Mouse (Mus musculus) forebrain, embryonic 10.5 days (tissue): Measurements from ENCODE around the gene Calhm6. TPM values are rescaled to one million over a fixed set of nuclear protein-coding genes. Genes with fewer than 3 reads are reported as not detected.

ENCODE experiments used
- DNase-seq: peaks from one replicate; pipeline ENCODE4 v3.0.0-alpha.2; 2017; ENCODE audit warnings: low spot score; ENCODE audit errors: extremely low spot score
- H3K27ac ChIP-seq: fragments of 300-500 bp; sonication (generic); 2 replicates; pipeline ENCODE4 v1.5.1; 2016; ENCODE audit warnings: mild to moderate bottlenecking
- H3K27me3 ChIP-seq: fragments of 300-500 bp; sonication (generic); 2 replicates; pipeline ENCODE4 v1.6.1; 2016; ENCODE audit warnings: mild to moderate bottlenecking; ENCODE audit not compliant: poor library complexity, severe bottlenecking
- H3K36me3 ChIP-seq: fragments of 300-500 bp; sonication (generic); replicated peaks from 2 replicates; pipeline ENCODE4 v1.6.1; 2016; ENCODE audit warnings: mild to moderate bottlenecking, moderate library complexity
- H3K4me1 ChIP-seq: fragments of 300-500 bp; sonication (generic); 2 replicates; pipeline ENCODE4 v1.6.1; 2016
- H3K4me3 ChIP-seq: fragments of 300-500 bp; sonication (generic); 2 replicates; pipeline ENCODE4 v1.5.1; 2016; ENCODE audit warnings: mild to moderate bottlenecking, moderate library complexity
- H3K9me3 ChIP-seq: fragments of 300-500 bp; sonication (generic); 2 replicates; pipeline ENCODE4 v1.6.1; 2016; ENCODE audit warnings: mild to moderate bottlenecking, moderate library complexity
- WGBS: fragments of 180-500 bp; shearing (Covaris S2); methylation state at CpG from one replicate; pipeline ENCODE4 v1.1.7; 2016; 5-methylcytosine and 5-hydroxymethylcytosine counted together
- polyA plus RNA-seq: library from polyadenylated mRNA; unstranded; fragments of >200 nt; fragmentation: Nextera tagmentation; extraction: Ambion mirVana; gene quantifications from 2 replicates; pipeline ENCODE4 v1.2.1, GENCODE M21; 2016

Gene Calhm6
- 0.47 and 0.56 TPM in 2 replicates for polyA plus RNA-seq

DNA sequence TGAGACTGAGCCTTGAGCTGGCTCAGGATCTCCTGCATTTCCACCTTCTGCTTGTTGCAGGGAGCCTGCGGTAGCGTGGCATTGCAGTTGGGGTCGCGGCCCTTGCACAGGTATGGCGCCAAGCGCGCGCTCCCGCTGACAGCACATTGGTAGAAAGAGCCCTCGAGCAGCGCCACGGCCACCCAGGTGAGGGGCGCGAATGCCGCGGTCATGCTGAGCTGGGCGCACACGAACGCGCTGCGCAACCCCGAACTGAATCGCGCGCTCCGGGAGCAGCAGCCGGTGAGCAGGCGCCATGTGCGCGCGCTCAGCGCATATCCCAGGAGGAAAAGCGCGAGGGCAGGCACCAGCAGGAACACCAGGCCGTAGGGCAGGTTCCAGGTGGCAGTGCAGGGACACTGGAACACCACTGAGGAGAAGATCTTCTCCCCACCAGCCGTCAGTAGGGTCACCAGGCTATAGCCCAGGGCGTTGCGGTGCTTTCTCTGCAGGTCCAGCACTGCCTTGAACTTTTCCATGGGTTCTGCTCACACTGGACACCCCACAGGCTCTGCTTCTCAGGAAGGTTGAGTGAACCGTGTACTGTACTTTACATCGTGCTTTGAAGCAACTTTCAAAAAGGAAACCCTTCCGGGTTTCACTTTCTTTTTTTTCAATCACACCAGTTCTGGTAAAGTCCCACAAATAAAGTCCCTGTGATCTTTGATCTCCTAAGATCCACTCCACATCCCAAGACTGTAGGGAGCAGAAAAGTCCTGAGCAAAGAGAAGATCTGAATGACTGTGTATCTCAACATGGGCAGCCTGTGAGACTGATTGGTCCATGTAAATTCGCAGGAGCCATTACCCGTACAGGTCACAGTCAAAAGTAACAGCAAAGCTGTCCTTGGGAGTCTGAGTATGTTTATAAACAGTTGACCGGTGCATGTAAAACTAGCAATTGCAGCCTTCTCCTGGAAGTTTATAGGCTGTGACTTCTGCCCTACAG is at the start of gene Calhm6:
Calhm6 (minus strand) TSS at position 593 of the 987 bp plus-strand sequence.
- Histone ChIP-seq H3K4me3 (peak within 1 kb of the TSS; percentile 64), H3K27me3 (peaks cover 25% of the 10 kb centered on the region), H3K4me1 (peaks cover 12% of the 10 kb centered on the region), H3K9me3 (no peaks in the 10 kb centered on the region), H3K27ac (peak within 1 kb of the TSS; percentile 76), H3K36me3 (no peaks in the 10 kb centered on the region)
- 23% methylated on average over 44 of the region's 44 CpGs for WGBS
- peak; percentile 29 for DNase-seq

DNA sequence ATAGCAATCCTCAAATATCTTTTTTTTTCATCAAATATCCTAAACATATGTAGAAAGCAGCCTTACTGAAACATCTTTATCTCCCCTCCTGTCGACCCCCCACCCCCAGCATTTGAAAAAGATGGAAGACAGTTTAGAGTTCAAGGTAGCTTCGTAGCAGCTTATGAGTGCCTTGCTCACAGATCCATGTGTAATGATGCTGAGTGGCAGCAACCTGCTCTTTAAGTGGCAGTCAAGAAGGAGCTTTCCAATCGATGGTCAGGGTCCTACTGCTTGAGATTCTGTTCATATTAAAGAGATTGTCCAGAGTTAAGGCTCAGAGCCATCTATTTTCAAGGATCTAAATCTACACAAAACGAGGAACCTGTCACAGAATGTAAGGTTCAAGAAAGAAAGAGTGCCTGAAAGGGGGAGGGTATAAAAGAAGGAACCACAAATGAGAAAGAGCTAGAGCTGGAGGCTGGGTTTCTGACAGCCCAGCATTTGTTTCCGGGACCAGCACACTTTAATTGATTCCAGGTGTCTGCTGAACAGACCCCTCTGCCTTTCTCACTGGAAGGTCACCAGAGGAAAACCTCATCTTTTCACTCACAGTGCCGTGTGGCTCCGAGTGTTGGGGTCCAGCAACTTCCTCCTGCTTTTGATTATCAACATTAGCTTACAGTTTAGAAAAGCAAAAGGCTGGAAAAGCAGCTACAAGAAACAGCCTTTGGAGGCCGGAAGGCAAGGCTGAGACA is 48.3 kb upstream of the Calhm6 start:
- Histone ChIP-seq H3K9me3 (no peaks in the 10 kb centered on the region), H3K27me3 (no peaks in the 10 kb centered on the region), H3K36me3 (no peaks in the 10 kb centered on the region), H3K4me3 (no peak overlapping the region), H3K27ac (0 out of 2 replicates have a peak overlapping the region, but pooled peaks have one; percentile 11), H3K4me1 (peaks cover 9% of the 10 kb centered on the region)
- peak; percentile 25 for DNase-seq
- WGBS: 51% methylated on average over 8 of the region's 8 CpGs

DNA sequence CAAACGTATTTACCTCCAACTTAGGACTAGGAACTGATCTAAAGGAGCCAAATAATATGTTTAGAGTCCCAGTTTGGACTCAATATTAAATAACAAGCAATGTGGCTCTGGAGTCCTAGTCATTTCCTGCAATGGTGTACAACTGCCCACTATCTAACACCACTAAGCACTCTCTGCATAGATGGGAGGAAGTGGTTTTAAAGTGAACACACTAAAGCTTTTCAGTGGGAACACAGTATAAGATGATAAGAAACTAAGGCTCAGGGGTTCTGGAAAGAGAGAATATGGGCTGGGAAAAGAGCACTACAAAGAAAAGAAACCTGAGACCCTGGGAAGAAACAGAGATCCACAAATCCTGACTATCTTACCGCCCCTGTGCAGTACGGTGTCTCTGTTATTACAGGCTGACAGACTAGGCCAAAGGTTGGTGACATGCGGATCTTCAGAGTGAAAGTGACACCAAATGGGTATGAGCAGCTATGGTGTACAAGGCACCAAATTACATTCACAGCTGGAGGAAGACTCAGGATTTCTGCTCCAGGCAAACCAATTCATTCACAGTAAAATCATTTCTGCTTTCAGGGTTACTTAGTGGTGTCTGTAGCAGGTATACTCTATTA is 45.0 kb upstream of the Calhm6 start:
- H3K36me3 ChIP-seq: no peaks in the 10 kb centered on the region
- DNase-seq: no peak
- peaks cover 9% of the 10 kb centered on the region for H3K4me1 ChIP-seq
- no peak overlapping the region for H3K4me3 ChIP-seq
- H3K27me3 ChIP-seq: no peaks in the 10 kb centered on the region
- WGBS: 70% methylated on average over 4 of the region's 4 CpGs
- no peak overlapping the region for H3K27ac ChIP-seq
- no peaks in the 10 kb centered on the region for H3K9me3 ChIP-seq

DNA sequence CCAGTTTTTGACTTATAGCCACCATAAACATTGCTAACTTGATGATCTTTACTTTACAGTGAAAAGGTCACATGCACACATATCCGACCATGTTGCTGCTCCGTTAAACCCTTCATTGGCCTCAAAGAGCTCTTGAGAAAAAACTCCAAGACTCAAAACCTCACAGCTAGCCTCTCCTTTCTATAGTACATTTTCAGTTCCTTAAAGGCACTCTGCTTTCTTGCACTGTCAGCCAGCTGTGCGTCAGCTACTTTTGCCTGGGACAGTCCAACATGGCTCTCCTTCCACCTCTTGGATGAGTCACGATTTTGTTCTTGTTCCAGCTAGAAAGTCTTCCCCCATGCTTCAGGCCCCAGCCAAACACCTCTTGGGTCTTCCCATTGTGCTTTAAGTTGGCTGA is 43.9 kb upstream of the Calhm6 start:
- H3K4me3 ChIP-seq: no peak overlapping the region
- H3K9me3 ChIP-seq: no peaks in the 10 kb centered on the region
- no peak for DNase-seq
- peaks cover 9% of the 10 kb centered on the region for H3K4me1 ChIP-seq
- no peaks in the 10 kb centered on the region for H3K27me3 ChIP-seq
- WGBS: 95% methylated on average over 4 of the region's 4 CpGs
- H3K27ac ChIP-seq: no peak overlapping the region
- H3K36me3 ChIP-seq: no peaks in the 10 kb centered on the region

DNA sequence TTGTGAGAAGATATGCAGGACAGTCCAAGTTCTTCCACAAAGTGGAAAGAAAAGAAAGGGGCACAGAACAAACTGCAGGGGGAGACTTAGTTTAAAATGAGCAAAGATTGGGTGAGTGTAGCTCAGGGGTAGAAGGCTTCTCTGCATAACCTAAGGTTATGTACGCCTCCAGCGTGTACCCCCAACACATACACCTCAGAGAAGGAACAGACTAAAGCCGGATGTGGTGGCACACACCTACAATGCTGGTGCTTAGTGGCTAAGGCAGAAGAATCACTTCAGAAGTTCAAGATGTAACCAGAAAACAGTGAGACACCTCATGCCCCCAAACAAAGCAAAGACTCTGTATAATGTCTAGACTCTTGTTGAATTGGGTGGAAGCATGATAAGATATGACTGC is 43.4 kb upstream of the Calhm6 start:
- Histone ChIP-seq H3K9me3 (no peaks in the 10 kb centered on the region), H3K36me3 (no peaks in the 10 kb centered on the region), H3K27ac (no peak overlapping the region), H3K4me3 (no peak overlapping the region), H3K27me3 (no peaks in the 10 kb centered on the region), H3K4me1 (peaks cover 7% of the 10 kb centered on the region)
- WGBS: 93% methylated on average over 3 of the region's 3 CpGs
- DNase-seq: no peak

DNA sequence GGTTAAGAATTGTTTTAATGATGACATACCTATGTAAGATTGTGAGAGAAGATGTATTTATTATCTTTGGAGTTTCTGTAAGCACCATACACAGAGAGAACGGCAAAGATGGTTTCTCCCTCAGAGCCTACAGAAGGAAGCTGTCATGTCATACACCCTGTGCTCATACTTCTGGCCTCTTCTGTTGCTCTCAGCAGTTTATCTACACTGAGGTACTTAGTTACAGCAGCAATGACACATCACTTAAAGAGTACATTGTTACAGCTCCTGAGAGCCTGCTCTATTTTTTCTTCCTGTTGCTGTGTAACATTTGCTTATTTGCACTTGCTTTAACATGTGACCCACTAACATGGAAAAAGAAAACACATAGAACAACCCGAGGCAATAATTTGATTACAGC is 39.2 kb upstream of the Calhm6 start:
- no peak for DNase-seq
- H3K27ac ChIP-seq: no peak overlapping the region
- WGBS: 86% methylated on average over 2 of the region's 2 CpGs
- H3K27me3 ChIP-seq: no peaks in the 10 kb centered on the region
- no peaks in the 10 kb centered on the region for H3K4me1 ChIP-seq
- H3K9me3 ChIP-seq: no peaks in the 10 kb centered on the region
- peaks cover 10% of the 10 kb centered on the region for H3K36me3 ChIP-seq
- H3K4me3 ChIP-seq: no peak overlapping the region

DNA sequence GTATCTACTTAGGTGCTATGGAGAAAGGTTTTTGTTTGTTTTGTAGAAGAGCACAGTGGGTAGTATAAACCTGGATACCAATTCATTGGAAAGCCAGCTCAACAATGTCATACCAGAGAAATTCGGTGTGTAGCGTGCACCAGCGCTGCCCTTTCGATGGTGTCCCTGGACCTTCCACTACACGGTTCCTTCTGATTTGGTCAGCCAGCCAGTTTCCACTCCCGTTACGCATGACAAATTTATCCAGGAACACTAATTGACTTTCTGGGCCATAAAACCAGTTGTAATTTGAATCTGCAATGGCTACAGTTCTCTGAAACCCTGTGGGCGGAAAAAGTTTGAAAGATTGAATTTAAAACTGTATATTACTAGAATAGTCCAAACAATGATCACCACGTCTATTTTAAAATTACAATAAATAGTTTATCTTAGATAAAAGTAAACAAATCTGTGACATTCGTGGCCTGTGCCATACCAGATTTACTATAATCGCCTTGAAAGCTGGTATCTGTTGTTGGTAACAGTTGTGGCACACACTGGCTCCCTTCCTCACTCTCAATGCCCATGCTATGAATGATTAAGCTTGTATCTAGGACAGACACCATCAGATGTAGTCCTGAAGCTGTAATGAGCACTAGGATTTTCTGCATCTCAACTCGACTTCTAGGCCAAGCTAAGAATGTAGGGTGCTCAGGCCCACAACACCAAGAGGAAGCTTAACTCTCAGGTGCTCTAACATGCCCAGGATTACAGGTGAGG is 28.2 kb upstream of the Calhm6 start:
- DNase-seq: no peak
- 91% methylated on average over 12 of the region's 12 CpGs for WGBS
- H3K9me3 ChIP-seq: no peaks in the 10 kb centered on the region
- no peaks in the 10 kb centered on the region for H3K27me3 ChIP-seq
- peaks cover under 1% of the 10 kb centered on the region; the same call in 1 of the 2 replicates for H3K4me1 ChIP-seq
- no peak overlapping the region for H3K27ac ChIP-seq
- H3K36me3 ChIP-seq: peaks cover 32% of the 10 kb centered on the region
- no peak overlapping the region for H3K4me3 ChIP-seq

DNA sequence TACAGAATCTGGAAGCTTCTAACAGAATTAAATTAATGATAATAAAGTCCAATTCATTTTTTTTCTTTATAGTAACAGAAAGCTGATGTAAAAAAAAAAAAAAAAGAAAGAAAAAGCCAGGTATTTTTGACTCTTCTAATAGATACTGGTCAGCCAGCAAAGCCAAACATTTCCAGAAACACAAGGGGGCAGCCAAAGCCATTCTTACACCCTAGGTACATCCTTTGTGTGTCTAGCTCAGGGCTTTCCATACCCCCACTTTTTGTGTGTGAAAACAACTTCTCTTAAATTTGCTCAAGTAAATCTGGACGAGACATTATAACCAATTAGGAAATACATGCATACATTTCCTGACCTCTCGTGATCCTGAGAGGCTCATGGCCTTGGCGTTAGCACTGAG is 24.0 kb upstream of the Calhm6 start:
- Histone ChIP-seq H3K9me3 (no peaks in the 10 kb centered on the region), H3K4me3 (no peak overlapping the region), H3K36me3 (peaks cover 16% of the 10 kb centered on the region), H3K27me3 (no peaks in the 10 kb centered on the region), H3K4me1 (peaks cover 17% of the 10 kb centered on the region), H3K27ac (no peak overlapping the region)
- WGBS: 84% methylated on average over 3 of the region's 3 CpGs
- no peak for DNase-seq

DNA sequence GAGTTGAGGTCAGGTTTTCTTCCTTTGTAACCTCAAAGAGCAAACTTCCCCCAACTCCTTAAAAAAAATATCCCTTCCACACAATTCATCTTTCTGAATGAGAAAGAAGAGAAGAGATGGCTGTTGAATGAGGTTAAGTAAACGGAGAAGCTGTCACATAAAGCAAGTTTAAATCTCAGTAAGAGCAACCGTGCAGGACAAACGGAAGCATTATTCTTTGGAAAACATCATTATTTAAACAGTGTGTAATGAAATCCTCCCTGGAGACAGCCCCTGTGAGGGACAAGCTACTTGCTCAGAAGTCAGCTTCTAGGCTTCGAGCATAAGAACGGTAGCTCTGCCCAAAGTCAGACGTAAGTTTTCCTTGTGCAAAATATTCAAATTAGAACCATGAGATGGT is 22.7 kb upstream of the Calhm6 start:
- Histone ChIP-seq H3K27ac (no peak overlapping the region), H3K4me3 (no peak overlapping the region), H3K36me3 (peaks cover 16% of the 10 kb centered on the region), H3K9me3 (no peaks in the 10 kb centered on the region), H3K4me1 (peaks cover 17% of the 10 kb centered on the region), H3K27me3 (no peaks in the 10 kb centered on the region)
- DNase-seq: no peak
- 58% methylated on average over 6 of the region's 6 CpGs for whole genome bisulfite sequencing

DNA sequence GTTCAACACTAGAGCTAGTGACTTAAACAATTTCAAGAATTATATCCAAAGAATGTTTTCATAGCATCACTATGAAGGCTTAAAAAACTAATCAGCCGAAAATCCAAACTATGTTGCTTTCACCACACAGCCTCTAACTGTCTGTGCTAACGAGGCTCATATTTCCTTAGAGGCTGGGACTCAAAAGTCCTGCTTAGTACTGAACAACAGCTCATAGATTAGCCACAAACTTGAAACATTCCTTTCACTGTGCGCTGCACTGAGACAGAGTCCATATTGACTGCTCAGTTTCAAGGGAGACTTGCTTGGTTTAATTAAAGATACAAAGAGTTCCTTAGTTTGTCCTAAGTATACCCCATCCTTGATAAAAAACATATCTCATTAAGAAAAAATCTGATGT is 22.0 kb upstream of the Calhm6 start:
- Histone ChIP-seq H3K36me3 (peaks cover 16% of the 10 kb centered on the region), H3K27me3 (no peaks in the 10 kb centered on the region), H3K4me1 (peaks cover 17% of the 10 kb centered on the region), H3K9me3 (no peaks in the 10 kb centered on the region), H3K27ac (no peak overlapping the region), H3K4me3 (no peak overlapping the region)
- WGBS: 60% methylated on average over 3 of the region's 3 CpGs
- no peak for DNase-seq

DNA sequence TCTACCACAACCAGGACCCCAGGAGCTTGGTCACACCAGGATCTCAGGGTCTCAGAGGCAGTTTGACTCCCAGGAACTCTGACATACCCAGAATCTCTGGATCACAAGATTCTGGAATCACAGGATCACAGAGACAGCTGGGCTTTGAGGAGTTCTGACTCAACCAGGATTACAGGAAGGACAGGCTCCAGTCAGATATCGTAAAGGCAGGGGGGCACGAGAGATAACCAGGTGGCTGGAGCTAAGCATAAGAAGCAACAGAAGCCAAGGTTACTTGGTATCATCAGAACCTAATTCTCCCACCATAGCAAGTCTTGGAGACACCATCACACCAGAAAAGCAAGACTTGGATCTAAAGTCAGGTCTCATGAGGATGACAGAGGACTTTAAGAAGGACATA is 13.9 kb upstream of the Calhm6 start:
- H3K9me3 ChIP-seq: peaks cover 16% of the 10 kb centered on the region
- H3K27ac ChIP-seq: no peak overlapping the region
- 95% methylated on average over 2 of the region's 2 CpGs for WGBS
- no peaks in the 10 kb centered on the region for H3K36me3 ChIP-seq
- no peak for DNase-seq
- H3K4me1 ChIP-seq: no peaks in the 10 kb centered on the region
- no peaks in the 10 kb centered on the region for H3K27me3 ChIP-seq
- H3K4me3 ChIP-seq: no peak overlapping the region

DNA sequence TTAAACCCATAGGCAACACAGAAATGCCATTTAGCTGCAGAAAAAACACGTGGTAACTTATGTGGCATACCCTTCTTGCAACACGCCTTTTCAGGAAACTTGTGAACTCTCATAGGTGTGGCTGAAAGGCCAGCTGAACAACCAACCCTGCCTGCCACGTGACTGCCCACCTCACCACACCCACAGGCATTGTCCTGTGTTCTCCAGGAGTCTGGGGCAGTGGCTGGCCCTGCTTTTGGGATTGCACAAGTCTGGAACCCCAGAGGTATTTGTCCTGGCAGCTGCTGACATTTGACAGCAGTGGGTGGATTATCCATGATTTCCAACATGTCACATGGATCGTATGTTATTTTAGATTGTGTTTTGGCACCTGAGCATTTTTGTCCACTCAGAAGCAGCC is 12.0 kb upstream of the Calhm6 start:
- no peak for DNase-seq
- Histone ChIP-seq H3K4me3 (no peak overlapping the region), H3K36me3 (no peaks in the 10 kb centered on the region), H3K27me3 (no peaks in the 10 kb centered on the region), H3K9me3 (peaks cover 16% of the 10 kb centered on the region), H3K4me1 (peaks cover 4% of the 10 kb centered on the region; the same call in 1 of the 2 replicates), H3K27ac (no peak overlapping the region)
- WGBS: 79% methylated on average over 4 of the region's 4 CpGs
